12 mouse cellular contexts compared by ENCODE assay signal in genomic region chr17:74265636-74266035, GRCm38 (mm10). TPM values are rescaled to one million over a fixed set of nuclear protein-coding genes. Genes with fewer than 3 reads are reported as not detected.
DNase-seq lines count a peak whose midpoint lies in the region; ATAC-seq lines count a peak whose summit lies in the region.
"Had no signal": no experiment of that assay in that cellular context is flagged by ENCODE, and none has a peak within 500 bp of the region (broad histone marks: within the 10 kb centered on the region; RNA-seq: fewer than 3 reads in every experiment).

No protein-coding gene starts in this region.

- H3K4me3 ChIP-seq in heart, embryonic 13.5 days: no peak overlapping the region
- no peak overlapping the region for H3K4me3 ChIP-seq in limb, embryonic 12.5 days (replicated peaks)
- H3K4me3 ChIP-seq in limb, embryonic 10.5 days: no peak overlapping the region
- H3K4me3 ChIP-seq in midbrain, embryonic 12.5 days: no peak overlapping the region

- no peaks in the 10 kb centered on the region for H3K27me3 ChIP-seq in heart, embryonic 13.5 days (replicated peaks)
- no peaks in the 10 kb centered on the region for H3K27me3 ChIP-seq in limb, embryonic 12.5 days
- H3K27me3 ChIP-seq in limb, embryonic 10.5 days (ENCODE audit: low read depth, poor library complexity, severe bottlenecking): no peaks in the 10 kb centered on the region
- no peaks in the 10 kb centered on the region for H3K27me3 ChIP-seq in midbrain, embryonic 12.5 days

- no peak for DNase-seq in heart, adult 9 months (ENCODE audit: low spot score in 2 of 2)
- no peak for DNase-seq in limb, embryonic 10.5 days (ENCODE audit: low spot score)
- DNase-seq in retina, postnatal 1 day: no peak
- DNase-seq in cerebellum, adult 11 months: no peak
- DNase-seq: adrenal gland, adult 8-10 months; cerebellum, postnatal 36 days; lung, adult 2 months; thymus, postnatal 4 days had no signal

- 56% methylated on average over 1 of the region's 1 CpGs for WGBS in heart, embryonic 13.5 days
- 37% methylated on average over 1 of the region's 1 CpGs for WGBS in limb, embryonic 12.5 days
- 46% methylated on average over 1 of the region's 1 CpGs for WGBS in limb, embryonic 10.5 days
- WGBS in midbrain, embryonic 12.5 days: 48% methylated on average over 1 of the region's 1 CpGs

- ATAC-seq in heart, embryonic 13.5 days (ENCODE audit: extremely low read depth, insufficient number of reproducible peaks, low FRiP score, low TSS enrichment): no peak
- no peak for ATAC-seq in limb, embryonic 12.5 days (ENCODE audit: insufficient number of reproducible peaks, insufficient read depth, low FRiP score, low TSS enrichment, low read depth)
- 0 out of 2 replicates have a peak, but pooled peaks have one; percentile 15 for ATAC-seq in granulocyte monocyte progenitor cell, adult 5-6 weeks (replicated peaks; ENCODE audit: poor library complexity, severe bottlenecking)
- no peak for ATAC-seq in midbrain, embryonic 12.5 days (ENCODE audit: low FRiP score, low read depth)

- H3K36me3 ChIP-seq in heart, embryonic 13.5 days: no peaks in the 10 kb centered on the region
- H3K36me3 ChIP-seq in limb, embryonic 12.5 days: no peaks in the 10 kb centered on the region
- peaks cover 8% of the 10 kb centered on the region; the same call in 1 of the 2 replicates for H3K36me3 ChIP-seq in limb, embryonic 10.5 days
- no peaks in the 10 kb centered on the region for H3K36me3 ChIP-seq in midbrain, embryonic 12.5 days

- H3K4me1 ChIP-seq in heart, embryonic 13.5 days: peaks cover 42% of the 10 kb centered on the region
- H3K4me1 ChIP-seq in limb, embryonic 12.5 days (replicated peaks): peaks cover 35% of the 10 kb centered on the region
- peaks cover 25% of the 10 kb centered on the region for H3K4me1 ChIP-seq in limb, embryonic 10.5 days
- H3K4me1 ChIP-seq in midbrain, embryonic 12.5 days: peaks cover 18% of the 10 kb centered on the region

- H3K9me3 ChIP-seq in heart, embryonic 13.5 days: no peaks in the 10 kb centered on the region
- no peaks in the 10 kb centered on the region for H3K9me3 ChIP-seq in limb, embryonic 12.5 days
- H3K9me3 ChIP-seq in limb, embryonic 10.5 days (replicated peaks): no peaks in the 10 kb centered on the region
- H3K9me3 ChIP-seq in midbrain, embryonic 12.5 days: no peaks in the 10 kb centered on the region

- peak overlapping the region; percentile 2; the same call in 1 of the 2 replicates for H3K4me2 ChIP-seq in heart, embryonic 13.5 days
- H3K4me2 ChIP-seq in limb, embryonic 12.5 days: no peak overlapping the region
- H3K4me2 ChIP-seq in midbrain, embryonic 12.5 days (replicated peaks): no peak overlapping the region

- peak overlapping the region; percentile 62 for H3K27ac ChIP-seq in heart, embryonic 13.5 days (replicated peaks)
- peak overlapping the region; percentile 66 for H3K27ac ChIP-seq in limb, embryonic 12.5 days
- no peak overlapping the region for H3K27ac ChIP-seq in limb, embryonic 10.5 days
- H3K27ac ChIP-seq in midbrain, embryonic 12.5 days (replicated peaks): peak overlapping the region; percentile 62; the same call in 1 of the 2 replicates

- H3K9ac ChIP-seq in heart, embryonic 13.5 days: peak overlapping the region; percentile 59; the same call in 1 of the 2 replicates
- H3K9ac ChIP-seq in limb, embryonic 12.5 days (replicated peaks): no peak overlapping the region
- no peak overlapping the region for H3K9ac ChIP-seq in midbrain, embryonic 12.5 days (replicated peaks)

RNA-seq across cellular contexts. Expression of gene Memo1, which starts 29.7 kb away (rescaled TPM):
- polyA plus RNA-seq in heart, embryonic 13.5 days (2015; fragmentation: Nextera tagmentation; extraction: Ambion mirVana): 62.5 and 71.5 TPM in 2 replicates
- 77.7 and 80.1 TPM in 2 replicates for polyA plus RNA-seq in limb, embryonic 12.5 days (2016; fragmentation: Nextera tagmentation; extraction: Ambion mirVana)
- polyA plus RNA-seq in limb, embryonic 10.5 days (2016; fragmentation: Nextera tagmentation; extraction: Ambion mirVana): 94.8 and 96.7 TPM in 2 replicates
- 83.0 and 92.0 TPM in 2 replicates for total RNA-seq in granulocyte monocyte progenitor cell, adult 5-6 weeks (2014; fragmentation: Nextera tagmentation)
- total RNA-seq in granulocyte monocyte progenitor cell, adult 5-6 weeks (2017): 97.9 and 115 TPM in 2 replicates
- polyA plus RNA-seq in midbrain, embryonic 12.5 days (2016; fragmentation: Nextera tagmentation; extraction: Ambion mirVana): 71.1 and 72.1 TPM in 2 replicates

RNA-seq across cellular contexts. Expression of gene Dpy30, which starts 58.1 kb away (rescaled TPM):
- 177 and 206 TPM in 2 replicates for polyA plus RNA-seq in heart, embryonic 13.5 days (2015; fragmentation: Nextera tagmentation; extraction: Ambion mirVana)
- 274 and 295 TPM in 2 replicates for polyA plus RNA-seq in limb, embryonic 12.5 days (2016; fragmentation: Nextera tagmentation; extraction: Ambion mirVana)
- polyA plus RNA-seq in limb, embryonic 10.5 days (2016; fragmentation: Nextera tagmentation; extraction: Ambion mirVana): 262 and 302 TPM in 2 replicates
- 207 and 255 TPM in 2 replicates for total RNA-seq in granulocyte monocyte progenitor cell, adult 5-6 weeks (2014; fragmentation: Nextera tagmentation)
- 171 and 231 TPM in 2 replicates for total RNA-seq in granulocyte monocyte progenitor cell, adult 5-6 weeks (2017)
- polyA plus RNA-seq in midbrain, embryonic 12.5 days (2016; fragmentation: Nextera tagmentation; extraction: Ambion mirVana): 226 and 239 TPM in 2 replicates
